Mouse (Mus musculus): ENCODE results near the gene Babam1. TPM values are rescaled to one million over a fixed set of nuclear protein-coding genes. Genes with fewer than 3 reads are reported as not detected.

The Babam1 gene
- polyA plus RNA-seq, 2 experiments, result 50.6 to 53.6 TPM

- peaks cover 25 to 29% of the 10 kb centered on the region in 2 experiments for H3K4me1 ChIP-seq (replicated peaks; ENCODE audit: control insufficient read depth in 2 of 2, insufficient read depth in 2 of 2, low read length in 1 of 2)
These were observed 25.3 kb upstream of the Babam1 start, which contains the start of gene Ocel1 for GRCm38 (mm10) chr8:71371236-71371848. Gene Ocel1, plus strand, starts transcription at chr8:71371298.

GRCm38 (mm10) chr8:71372427-71372826 is 24.2 kb upstream of the Babam1 start:
- 81% methylated on average over 12 of the region's 12 CpGs for WGBS (ENCODE audit: insufficient replicate concordance)
- peaks cover 2% of the 10 kb centered on the region for H3K36me3 ChIP-seq (replicated peaks; ENCODE audit: control insufficient read depth, insufficient read depth, low read depth)
- no peak for TF ChIP-seq EP300 (IDR thresholded peaks at IDR 0.05; ENCODE audit: low read depth)
- no peak for TF ChIP-seq CTCF (IDR thresholded peaks at IDR 0.05; ENCODE audit: low read depth)
- H3K4me1 ChIP-seq (replicated peaks; ENCODE audit: control insufficient read depth in 2 of 2, insufficient read depth in 2 of 2, low read length in 1 of 2), result peaks cover 23 to 28% of the 10 kb centered on the region in 2 experiments
- ATAC-seq (ENCODE audit: insufficient read depth) (no peak), DNase-seq (ENCODE audit: low read depth in 3 of 3, low spot score in 3 of 3) (no peak)
- H3K4me2 ChIP-seq (ENCODE audit: low read depth), result no peak overlapping the region
- no peak overlapping the region for H3K27ac ChIP-seq
- no peak overlapping the region for H3K4me3 ChIP-seq (ENCODE audit: insufficient read depth in 1 of 2, low read depth in 2 of 2, low read length in 2 of 2)
- H3K9ac ChIP-seq (replicated peaks), result no peak overlapping the region
- no peaks in the 10 kb centered on the region for H3K9me3 ChIP-seq (ENCODE audit: control insufficient read depth, low read length)
- no peaks in the 10 kb centered on the region; the same call in 1 of the 2 replicates for H3K27me3 ChIP-seq (ENCODE audit: control insufficient read depth, insufficient read depth, low read length)

More at GRCm38 (mm10) chr8:71371236-71371848, 25.3 kb upstream of the Babam1 start, which contains the start of gene Ocel1:
- DNase-seq (ENCODE audit: low read depth in 3 of 3, low spot score in 3 of 3), result peak; percentile 95 to 97 (median 97)
- H3K9ac ChIP-seq (replicated peaks), result peak within 1 kb of the TSS; percentile 73
- no peaks in the 10 kb centered on the region; the same call in 1 of the 2 replicates for H3K27me3 ChIP-seq (ENCODE audit: control insufficient read depth, insufficient read depth, low read length)
- TF ChIP-seq EP300 (IDR thresholded peaks at IDR 0.05; ENCODE audit: low read depth) (no peak), CTCF (IDR thresholded peaks at IDR 0.05; ENCODE audit: low read depth) (peak; percentile 92)
- H3K36me3 ChIP-seq (replicated peaks; ENCODE audit: control insufficient read depth, insufficient read depth, low read depth), result peaks cover 2% of the 10 kb centered on the region
- H3K4me3 ChIP-seq (ENCODE audit: insufficient read depth in 1 of 2, low read depth in 2 of 2, low read length in 2 of 2), result peak within 1 kb of the TSS; percentile 68 to 82
- ATAC-seq (ENCODE audit: insufficient read depth), result peak; percentile 86
- peak within 1 kb of the TSS; percentile 79 for H3K27ac ChIP-seq
- H3K4me2 ChIP-seq (ENCODE audit: low read depth), result peak within 1 kb of the TSS; percentile 76
- WGBS (ENCODE audit: insufficient replicate concordance), result under 1% methylated on average over 67 of the region's 68 CpGs
- no peaks in the 10 kb centered on the region for H3K9me3 ChIP-seq (ENCODE audit: control insufficient read depth, low read length)

- TF ChIP-seq EP300 (IDR thresholded peaks at IDR 0.05; ENCODE audit: low read depth) (no peak), CTCF (IDR thresholded peaks at IDR 0.05; ENCODE audit: low read depth) (0 out of 2 replicates have a peak, but pooled peaks have one; percentile 15)
- DNase-seq (ENCODE audit: low read depth in 3 of 3, low spot score in 3 of 3) (no peak), ATAC-seq (ENCODE audit: insufficient read depth) (no peak)
- peaks cover 2% of the 10 kb centered on the region for H3K36me3 ChIP-seq (replicated peaks; ENCODE audit: control insufficient read depth, insufficient read depth, low read depth)
- no peak overlapping the region for H3K4me3 ChIP-seq (ENCODE audit: insufficient read depth in 1 of 2, low read depth in 2 of 2, low read length in 2 of 2)
- H3K4me2 ChIP-seq (ENCODE audit: low read depth), result no peak overlapping the region
- H3K4me1 ChIP-seq (replicated peaks; ENCODE audit: control insufficient read depth in 2 of 2, insufficient read depth in 2 of 2, low read length in 1 of 2), result peaks cover 17 to 22% of the 10 kb centered on the region in 2 experiments
- no peaks in the 10 kb centered on the region for H3K9me3 ChIP-seq (ENCODE audit: control insufficient read depth, low read length)
- no peaks in the 10 kb centered on the region; the same call in 1 of the 2 replicates for H3K27me3 ChIP-seq (ENCODE audit: control insufficient read depth, insufficient read depth, low read length)
- H3K27ac ChIP-seq, result no peak overlapping the region
- H3K9ac ChIP-seq (replicated peaks), result no peak overlapping the region
- 83% methylated on average over 3 of the region's 3 CpGs for WGBS (ENCODE audit: insufficient replicate concordance)
These were observed 23.7 kb upstream of the Babam1 start for GRCm38 (mm10) chr8:71373000-71373399.

GRCm38 (mm10) chr8:71374616-71375206 is 21.9 kb upstream of the Babam1 start:
- H3K27me3 ChIP-seq (ENCODE audit: control insufficient read depth, insufficient read depth, low read length), result peaks cover 5% of the 10 kb centered on the region
- no peak for DNase-seq (ENCODE audit: low read depth in 3 of 3, low spot score in 3 of 3)
- 67% methylated on average over 17 of the region's 17 CpGs for WGBS (ENCODE audit: insufficient replicate concordance)
- no peak overlapping the region for H3K9ac ChIP-seq (replicated peaks)
- H3K9me3 ChIP-seq (ENCODE audit: control insufficient read depth, low read length), result no peaks in the 10 kb centered on the region
- TF ChIP-seq EP300 (IDR thresholded peaks at IDR 0.05; ENCODE audit: low read depth) (no peak), CTCF (IDR thresholded peaks at IDR 0.05; ENCODE audit: low read depth) (no peak)
- H3K27ac ChIP-seq, result no peak overlapping the region
- H3K36me3 ChIP-seq (replicated peaks; ENCODE audit: control insufficient read depth, insufficient read depth, low read depth), result no peaks in the 10 kb centered on the region; the same call in 1 of the 2 replicates
- H3K4me1 ChIP-seq (replicated peaks; ENCODE audit: control insufficient read depth in 2 of 2, insufficient read depth in 2 of 2, low read length in 1 of 2), result peaks cover 14 to 17% of the 10 kb centered on the region in 2 experiments
- no peak overlapping the region for H3K4me3 ChIP-seq (ENCODE audit: insufficient read depth in 1 of 2, low read depth in 2 of 2, low read length in 2 of 2)
- no peak for ATAC-seq (ENCODE audit: insufficient read depth)
- H3K4me2 ChIP-seq (ENCODE audit: low read depth), result no peak overlapping the region
